Mouse (Mus musculus) urinary bladder, adult 18-20 months (tissue): ENCODE data around the gene 4833420G17Rik.
"Not testable (repeated sequence)": the region's sequence is repeated elsewhere in the genome, so short reads cannot be mapped to it uniquely, and the experiment has no call there.

ENCODE experiments used
- DNase-seq, 2 experiments: peaks; one replicate each; pipeline ENCODE4 v3.0.0; 2022; ENCODE audit warnings: low spot score in 2 of 2, mixed read lengths in 2 of 2

4833420G17Rik gene

GRCm38 (mm10) chr13:119462596-119463560 is at the start of gene 4833420G17Rik:
4833420G17Rik (plus strand) TSS chr13:119462768.
- DNase-seq: peak; percentile 67 to 86

GRCm38 (mm10) chr13:119413026-119413425 is 49.5 kb upstream of the 4833420G17Rik start:
- DNase-seq: no peak

- DNase-seq: no peak
Measured at GRCm38 (mm10) chr13:119418479-119418878, 44.1 kb upstream of the 4833420G17Rik start.

GRCm38 (mm10) chr13:119430164-119430563 is 32.4 kb upstream of the 4833420G17Rik start:
- DNase-seq: no peak

GRCm38 (mm10) chr13:119432041-119432440 is 30.5 kb upstream of the 4833420G17Rik start:
- no peak for DNase-seq

GRCm38 (mm10) chr13:119434359-119434758 is 28.2 kb upstream of the 4833420G17Rik start:
- no peak for DNase-seq

- no peak for DNase-seq
Measured at GRCm38 (mm10) chr13:119442244-119442643, 20.3 kb upstream of the 4833420G17Rik start.

- DNase-seq: no peak
Measured at GRCm38 (mm10) chr13:119453563-119453962, 9.0 kb upstream of the 4833420G17Rik start.

GRCm38 (mm10) chr13:119455082-119455481 is 7.5 kb upstream of the 4833420G17Rik start:
- no peak for DNase-seq

GRCm38 (mm10) chr13:119456342-119456741 is 6.2 kb upstream of the 4833420G17Rik start:
- DNase-seq: no peak

GRCm38 (mm10) chr13:119461900-119462595 is 520 bp upstream of the 4833420G17Rik start:
- no peak for DNase-seq

GRCm38 (mm10) chr13:119476631-119477030 is 14.1 kb downstream of the 4833420G17Rik start:
- DNase-seq: no peak

- DNase-seq: no peak
Measured at GRCm38 (mm10) chr13:119477789-119478188, 15.2 kb downstream of the 4833420G17Rik start.

- DNase-seq: no peak
Measured at GRCm38 (mm10) chr13:119487354-119487753, 24.8 kb downstream of the 4833420G17Rik start.

- DNase-seq: peak; percentile 71 to 79
Measured at GRCm38 (mm10) chr13:119487880-119488580, 25.5 kb downstream of the 4833420G17Rik start, which contains the start of the genes Tmem267 and 3110070M22Rik. Tmem267 (plus strand) TSS chr13:119488039. 3110070M22Rik (minus strand) TSS chr13:119488383.

- not testable (repeated sequence) for DNase-seq
Measured at GRCm38 (mm10) chr13:119492083-119492482, 29.5 kb downstream of the 4833420G17Rik start.

- not testable (repeated sequence) for DNase-seq
Measured at GRCm38 (mm10) chr13:119494938-119495337, 32.4 kb downstream of the 4833420G17Rik start.
